Mouse (Mus musculus) layer of hippocampus, adult 11-12 months (tissue): ENCODE data around the gene Gm28043.
"Not testable (repeated sequence)": the region's sequence is repeated elsewhere in the genome, so short reads cannot be mapped to it uniquely, and the experiment has no call there.

Experiments
- DNase-seq: peaks from one replicate; pipeline ENCODE4 v3.0.0; 2022; ENCODE audit warnings: low spot score

Gene Gm28043

DNA sequence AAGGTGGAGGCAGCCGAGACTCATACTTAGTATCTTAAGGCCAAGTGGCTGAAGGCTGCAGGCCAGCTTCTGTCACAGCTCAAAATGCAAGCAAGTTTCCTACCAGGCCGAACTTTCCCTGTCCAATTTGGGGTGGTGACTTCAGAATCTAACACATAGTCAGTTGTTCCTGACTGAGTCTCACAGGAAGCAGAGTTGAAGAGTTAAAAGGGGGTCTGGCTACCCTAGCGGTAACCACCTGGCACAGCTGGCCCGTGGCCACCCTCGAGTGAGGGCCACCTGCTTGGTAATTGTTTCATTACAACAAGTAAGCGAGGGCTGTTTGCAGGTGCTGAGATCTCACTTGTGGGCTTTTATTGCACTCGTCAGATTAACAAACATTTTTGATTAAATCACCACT is 97.9 kb downstream of the Gm28043 start:
- DNase-seq, result no peak

DNA sequence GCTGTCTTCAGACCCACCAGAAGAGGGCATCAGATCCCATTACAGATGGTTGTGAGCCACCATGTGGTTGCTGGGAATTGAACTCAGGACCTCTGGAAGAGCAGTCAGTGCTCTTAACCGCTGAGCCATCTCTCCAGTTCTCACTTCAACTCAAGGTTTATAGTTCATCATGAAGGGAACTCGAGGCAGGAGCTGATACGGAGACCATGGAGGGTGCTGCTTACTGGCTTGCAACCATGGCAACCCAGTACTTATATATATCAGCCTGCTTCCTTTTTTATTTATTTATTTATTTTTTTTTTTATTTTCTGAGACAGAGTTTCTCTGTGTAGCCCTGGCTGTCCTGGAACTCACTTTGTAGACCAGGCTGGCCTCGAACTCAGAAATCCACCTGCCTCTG is 99.1 kb downstream of the Gm28043 start:
- not testable (repeated sequence) for DNase-seq

DNA sequence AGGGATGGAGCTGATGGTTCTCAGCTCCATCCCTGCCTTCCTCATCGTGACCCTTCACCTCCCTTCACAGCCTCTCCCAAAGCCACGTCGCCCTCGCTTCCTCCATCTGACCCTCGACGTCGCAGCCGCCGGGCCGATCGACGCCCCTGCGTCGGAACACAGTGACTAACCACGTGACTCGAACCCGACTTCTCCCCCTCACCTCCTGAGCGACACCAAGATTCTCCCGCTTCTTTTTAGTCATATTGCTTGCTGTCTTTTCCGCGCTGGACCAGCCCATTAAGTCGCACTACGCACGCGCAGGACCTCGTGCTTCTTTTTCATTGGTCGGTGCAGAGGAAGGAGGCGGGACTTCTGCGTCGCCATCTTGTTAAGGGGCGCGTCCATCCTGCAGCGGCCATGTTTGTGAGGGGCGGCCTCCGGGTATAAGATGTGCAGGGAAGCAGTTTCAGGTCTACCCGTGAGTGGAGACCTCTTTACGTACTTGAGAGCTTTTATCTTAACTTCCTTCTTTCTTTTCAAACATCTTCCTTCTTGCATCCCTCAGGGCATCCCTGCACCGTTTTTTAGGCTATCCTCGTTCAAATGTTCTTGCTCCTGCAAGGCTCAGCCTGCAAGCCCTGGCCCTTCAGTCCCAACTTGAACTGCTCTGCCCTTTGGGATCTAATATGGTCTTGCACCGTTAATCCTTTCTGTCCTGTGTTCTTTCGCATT is 102.2 kb downstream of the Gm28043 start, which contains the start of gene Ccdc167:
Gene Ccdc167 (minus strand): TSS at position 313 of the 714 bp plus-strand sequence.
- peak; percentile 98 for DNase-seq

DNA sequence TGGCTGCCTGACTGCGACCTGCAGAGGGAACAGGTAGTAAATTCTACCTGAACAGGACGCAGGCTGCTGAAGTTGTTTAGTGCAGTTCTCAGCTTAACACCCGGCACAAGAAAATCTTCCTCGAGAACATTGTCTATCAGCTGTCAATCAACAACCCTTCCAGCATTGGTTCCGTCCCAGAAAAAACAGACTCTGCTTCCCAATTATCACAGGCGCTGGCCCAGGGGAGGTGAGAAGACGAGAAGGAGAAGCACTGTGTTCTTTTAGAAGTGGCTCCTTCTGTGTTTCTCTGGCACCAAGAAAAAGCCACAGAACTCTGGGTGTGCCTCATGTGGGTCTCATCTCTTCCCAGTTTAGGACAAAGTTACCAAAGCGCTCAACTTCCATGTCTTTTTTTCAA is 104.0 kb downstream of the Gm28043 start:
- no peak for DNase-seq

DNA sequence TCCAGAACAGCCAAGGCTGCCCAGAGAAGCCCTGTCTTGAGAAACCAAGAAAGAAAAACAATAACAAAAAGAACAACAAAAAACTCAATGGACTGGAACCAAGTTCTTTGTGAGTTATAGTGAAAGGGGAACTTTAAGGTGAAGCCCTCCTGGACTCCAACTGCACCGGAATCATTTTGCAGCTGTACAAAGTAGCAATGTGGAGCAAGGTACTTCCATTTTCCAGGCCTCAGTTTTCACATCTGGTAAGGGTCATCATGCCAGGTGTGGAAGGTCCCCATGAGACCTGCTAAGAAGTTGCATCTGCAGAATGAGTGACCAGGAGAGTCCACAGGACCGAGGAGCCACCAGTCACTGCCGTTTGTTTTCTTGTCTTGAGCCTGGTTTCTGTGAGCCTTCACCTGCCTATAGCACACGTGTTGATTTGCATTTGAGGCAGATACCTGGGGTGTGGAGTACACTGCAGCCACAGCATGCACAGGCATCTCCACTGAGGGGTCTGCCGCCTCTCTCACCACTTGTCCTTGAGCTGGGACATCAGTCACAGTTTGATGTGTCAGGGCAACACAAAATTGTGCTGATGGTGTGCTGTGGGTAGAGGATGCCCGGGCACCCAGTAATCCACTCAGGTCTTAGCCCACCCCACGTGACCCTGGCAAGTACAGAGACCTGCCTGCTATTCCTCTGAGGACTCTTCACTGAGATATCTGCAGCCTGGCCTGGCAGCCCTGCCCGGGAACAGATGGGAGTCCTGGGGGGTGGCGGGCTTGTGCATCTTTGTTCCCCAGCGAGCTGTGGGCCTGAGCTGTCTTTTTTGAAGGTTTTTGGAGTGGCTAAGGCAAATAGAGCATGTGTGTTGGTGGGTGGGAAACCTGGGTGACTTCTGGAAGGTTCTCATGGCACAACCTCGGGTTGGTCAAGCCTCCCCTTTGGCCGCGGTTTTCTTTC is 105.2 kb downstream of the Gm28043 start:
- no peak for DNase-seq

DNA sequence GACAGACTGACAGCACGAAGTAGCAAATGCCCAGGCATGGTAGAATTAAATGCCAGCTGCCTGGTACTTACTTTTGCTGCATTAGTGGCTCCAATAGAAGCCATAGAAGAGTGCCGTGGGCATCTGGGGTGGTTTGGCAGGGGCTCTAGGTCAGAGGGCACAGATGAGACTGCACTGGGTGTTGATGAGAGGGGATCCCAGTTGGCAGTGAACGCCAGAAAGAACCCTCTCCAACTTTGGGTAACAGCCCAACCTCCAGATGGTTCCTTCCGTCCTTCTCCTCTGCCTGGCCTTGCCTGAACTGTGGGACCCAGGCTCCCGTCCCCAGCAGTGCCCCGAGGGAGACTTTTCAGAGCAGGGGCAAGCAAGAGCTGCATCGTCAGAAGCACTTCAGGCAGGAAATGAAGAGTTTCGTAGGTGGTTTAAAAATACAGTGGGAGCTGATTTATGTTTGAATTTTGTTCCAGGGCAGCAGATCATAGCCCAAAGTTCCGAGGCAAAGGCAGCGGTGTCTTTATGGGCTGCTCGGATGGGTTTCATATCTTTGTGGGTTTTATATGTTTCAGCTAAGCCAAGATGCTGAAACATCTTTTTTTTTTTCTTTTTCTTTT is 106.2 kb downstream of the Gm28043 start:
- DNase-seq, result no peak

DNA sequence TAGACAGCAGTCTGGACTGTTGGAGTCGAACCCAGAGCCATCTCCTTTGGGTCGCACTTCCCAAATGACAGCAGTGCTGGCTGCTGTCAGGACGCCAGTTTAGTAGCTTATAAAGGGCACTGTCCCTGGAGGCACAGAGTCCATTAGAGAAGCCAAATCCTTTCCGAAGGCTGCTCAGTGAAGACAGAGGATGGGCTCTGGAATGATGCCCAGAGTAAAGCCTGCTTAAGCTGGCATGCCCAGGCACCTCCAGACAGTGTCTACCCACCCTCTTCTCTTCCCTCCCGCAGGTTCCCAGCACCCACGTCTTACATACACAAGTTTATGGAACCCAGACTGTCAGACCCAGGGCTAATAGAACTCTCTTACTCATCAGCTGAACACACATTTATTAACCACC is 109.9 kb downstream of the Gm28043 start:
- DNase-seq, result no peak

DNA sequence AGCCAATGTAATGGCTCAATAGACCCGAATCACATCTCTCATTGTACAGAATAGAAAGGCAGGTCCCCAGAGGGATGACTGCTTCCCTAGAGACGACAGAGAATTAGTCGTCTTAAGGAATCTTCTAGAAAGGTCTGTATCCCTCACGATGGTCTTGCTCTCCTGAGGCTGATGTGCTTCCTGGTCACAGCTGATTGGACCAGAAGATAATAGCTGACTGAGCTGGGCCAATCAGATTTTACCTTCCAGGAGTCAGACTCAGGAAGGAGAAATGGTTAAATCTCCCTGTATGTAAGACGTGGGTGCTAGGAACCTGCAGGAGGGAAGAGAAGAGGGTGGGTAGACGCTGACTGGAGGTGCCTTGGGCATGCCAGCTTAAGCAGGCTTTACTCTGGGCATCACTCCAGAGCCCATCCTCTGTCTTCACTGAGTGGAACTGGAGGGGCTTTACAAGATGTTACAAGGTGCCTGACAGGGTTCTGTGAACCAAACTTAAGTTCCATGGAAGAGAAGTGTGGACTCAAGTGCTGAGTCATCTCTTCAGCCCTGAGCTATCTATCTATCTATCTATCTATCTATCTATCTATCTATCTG is 110.4 kb downstream of the Gm28043 start:
- no peak for DNase-seq

DNA sequence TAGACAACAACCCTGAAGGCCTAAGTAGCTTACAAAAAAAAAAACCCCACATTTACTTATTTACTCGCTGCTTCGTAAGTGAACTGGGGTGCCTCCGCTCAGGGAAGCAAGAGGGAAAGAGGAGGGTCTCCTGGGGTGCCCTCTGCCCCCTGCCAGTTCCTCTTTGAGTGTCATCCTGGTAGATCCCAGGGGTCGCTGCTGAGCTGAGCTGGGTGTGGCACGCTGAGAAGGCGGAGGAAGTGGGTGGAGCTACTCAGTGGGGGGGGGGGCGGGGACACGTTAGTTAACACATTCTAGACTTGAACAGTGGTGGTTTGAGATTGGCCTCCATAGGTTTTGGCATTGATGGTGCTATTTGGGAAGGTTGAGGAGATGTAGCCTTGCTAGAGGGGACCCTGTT is 113.4 kb downstream of the Gm28043 start:
- no peak for DNase-seq

DNA sequence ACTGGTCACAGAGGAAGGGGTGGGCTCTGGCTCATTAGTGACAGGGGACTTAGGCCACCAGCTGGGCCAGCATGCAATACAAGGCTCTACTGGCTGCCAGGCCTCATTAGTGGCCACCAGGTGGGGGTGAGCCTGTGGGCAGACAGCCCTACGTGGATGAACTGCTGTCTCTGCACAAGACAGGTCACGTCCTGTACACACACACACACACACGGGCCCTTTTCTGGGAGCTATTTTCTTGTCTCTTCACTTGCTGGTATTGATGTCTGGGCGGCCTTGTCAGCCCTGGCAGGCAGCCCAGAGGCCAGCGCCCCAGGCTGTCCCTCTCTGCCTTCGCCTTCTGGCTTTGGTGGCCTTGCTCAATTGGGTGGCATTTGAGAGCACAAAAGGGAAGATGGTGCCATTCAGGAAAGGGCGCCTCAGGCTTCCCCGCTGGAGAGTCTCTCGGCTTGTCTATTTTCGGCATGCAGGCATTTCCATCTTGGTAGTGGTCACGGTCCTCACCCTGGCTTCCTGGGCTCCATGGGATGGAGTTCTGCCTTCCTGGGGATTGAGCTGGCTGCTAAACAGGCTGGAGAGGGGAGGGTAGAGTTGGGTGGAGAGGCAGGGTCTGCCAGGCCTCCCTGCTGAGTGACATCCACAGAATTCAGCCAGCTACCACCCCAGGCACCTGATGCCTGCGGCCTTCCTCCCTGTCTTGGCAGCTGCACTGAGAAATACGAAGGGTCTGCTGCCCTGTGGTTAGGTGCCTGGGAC is 116.0 kb downstream of the Gm28043 start:
- DNase-seq, result no peak

DNA sequence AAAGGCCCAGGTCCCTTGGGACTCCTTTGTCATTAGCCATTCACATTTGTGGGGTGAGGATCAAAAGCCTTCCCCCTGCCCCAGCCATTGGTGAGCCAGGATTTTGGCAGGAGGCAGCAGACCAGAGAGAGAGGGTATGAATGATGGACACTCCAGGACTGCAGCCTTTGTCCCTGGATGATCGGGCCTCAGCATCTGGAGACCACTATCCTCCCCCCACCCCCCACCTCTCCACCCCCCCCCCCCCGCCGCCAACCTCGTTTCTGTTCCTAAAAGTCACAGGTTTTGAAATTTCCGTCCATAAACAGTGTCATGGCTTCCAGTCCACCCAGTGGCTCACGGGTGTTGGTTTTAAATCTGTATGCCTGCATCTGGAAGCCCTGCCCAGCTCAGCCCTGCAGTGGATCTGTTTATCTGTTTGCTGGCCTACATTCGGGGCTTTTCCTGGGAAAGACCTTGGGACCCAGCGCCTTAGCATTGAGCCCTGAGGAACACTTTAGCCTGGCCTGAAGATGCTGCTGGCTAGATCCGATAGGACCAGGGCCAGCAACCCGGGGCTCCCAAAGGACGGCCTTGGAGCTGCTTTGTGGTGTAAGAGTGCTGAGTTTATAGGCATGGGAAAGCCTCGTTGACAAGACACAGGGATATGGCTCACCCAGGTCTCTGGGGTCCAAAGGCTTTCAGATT is 116.7 kb downstream of the Gm28043 start:
- no peak for DNase-seq

DNA sequence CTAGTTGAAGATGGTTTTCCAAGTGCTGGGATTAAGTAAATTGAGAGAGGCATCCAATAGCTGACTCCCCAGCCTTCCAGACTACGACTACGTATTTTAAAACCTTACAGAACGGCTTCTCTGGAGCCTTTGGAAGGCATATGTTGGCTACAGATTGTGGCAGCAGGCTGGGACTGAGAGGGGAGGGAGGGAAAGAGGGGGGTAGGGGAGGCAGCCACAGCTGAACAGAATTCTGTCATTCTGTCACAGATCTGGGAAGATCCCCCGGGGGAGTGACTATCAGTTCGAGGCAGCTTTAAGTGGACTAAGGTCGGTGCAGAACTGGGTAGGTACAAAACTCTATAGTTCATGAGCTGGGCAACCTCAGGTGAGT is 117.3 kb downstream of the Gm28043 start:
- DNase-seq, result peak; percentile 58

DNA sequence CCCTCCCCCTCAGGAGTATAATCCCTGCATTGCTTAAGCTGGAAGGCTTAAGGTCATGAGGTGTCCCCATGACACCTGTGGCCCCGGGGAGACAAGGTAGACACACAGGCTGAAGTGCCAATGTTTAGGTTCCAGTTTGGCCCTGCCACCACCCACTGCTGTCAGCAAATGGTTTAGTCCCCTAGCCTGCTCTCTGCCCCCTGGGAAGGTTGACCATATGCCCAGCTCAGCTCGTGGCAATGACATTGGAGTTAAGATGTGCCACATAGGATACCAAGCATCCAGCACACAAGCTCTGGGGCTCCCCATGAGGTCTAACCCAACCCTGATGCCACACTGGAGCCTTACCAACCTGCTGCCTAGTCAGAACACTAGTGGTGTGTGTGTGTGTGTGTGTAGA is 117.8 kb downstream of the Gm28043 start:
- no peak for DNase-seq

DNA sequence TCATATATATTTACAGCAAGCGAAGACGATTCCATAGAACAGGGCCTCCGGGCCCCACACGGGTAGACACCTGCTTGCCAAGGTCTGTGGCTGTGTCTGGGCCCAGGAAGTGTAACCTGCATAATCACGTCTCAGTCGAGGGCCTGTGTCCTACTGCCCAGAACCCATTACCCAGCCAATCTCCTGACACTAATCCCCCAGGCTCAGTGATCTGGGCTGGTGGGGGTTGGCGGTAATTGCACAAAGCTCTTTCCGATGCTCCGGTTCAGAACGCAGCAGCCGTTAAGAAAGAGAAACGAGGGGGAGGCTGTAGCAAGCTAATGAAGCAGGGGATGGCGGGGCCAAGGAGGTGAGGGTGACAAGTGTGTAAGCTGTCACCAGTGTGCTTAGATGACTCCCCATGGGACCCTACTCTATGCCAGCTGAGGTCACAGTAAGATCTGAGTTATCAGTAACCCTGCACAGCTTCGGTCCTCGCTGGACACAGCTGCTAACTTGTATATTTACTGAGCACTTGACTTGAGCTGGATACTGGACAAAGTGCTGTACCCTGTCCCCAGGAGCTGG is 121.9 kb downstream of the Gm28043 start:
- DNase-seq, result no peak

DNA sequence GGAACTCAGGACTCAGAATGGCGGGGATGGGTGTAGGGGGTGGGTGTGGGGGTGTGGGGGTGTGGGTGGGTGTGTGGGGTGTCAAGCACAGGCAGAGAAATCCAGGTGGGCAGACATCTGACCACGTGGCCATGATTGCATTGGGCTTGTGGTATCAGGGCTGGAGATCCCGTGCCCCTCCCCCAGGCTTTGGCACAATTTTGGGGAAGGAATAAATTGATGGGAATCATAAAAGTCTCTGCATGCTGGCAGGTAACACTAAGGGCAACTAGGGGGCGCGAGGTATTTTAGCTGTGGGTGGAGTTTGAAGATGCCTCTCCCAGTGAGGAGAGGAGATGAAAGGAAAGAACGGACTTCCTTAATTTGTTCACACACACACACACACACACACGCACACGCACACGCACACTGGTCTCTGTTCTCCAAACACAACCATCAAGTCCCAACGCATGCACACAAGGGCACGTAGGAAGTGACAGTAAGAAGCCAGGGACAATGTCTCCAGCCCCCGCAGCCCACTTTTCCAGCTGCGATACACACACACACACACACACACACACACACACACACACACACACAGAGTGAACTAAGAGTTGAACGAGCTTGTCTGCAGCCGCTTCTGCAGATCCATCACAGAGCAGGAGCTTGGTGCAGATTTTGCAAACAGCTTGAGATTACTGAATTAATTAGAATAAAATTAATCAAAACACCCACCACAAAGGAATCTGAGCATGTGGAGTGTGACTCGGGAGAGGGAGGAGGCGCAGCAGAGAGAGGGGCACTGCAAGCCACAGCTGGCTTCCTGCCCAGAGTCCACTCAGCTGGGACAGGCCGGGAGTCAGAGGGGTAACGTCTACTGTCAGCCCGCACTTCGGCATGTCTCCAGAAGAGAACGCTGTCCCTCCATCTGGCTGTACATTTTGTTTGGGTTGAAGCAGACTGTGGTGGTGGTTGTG is 123.5 kb downstream of the Gm28043 start:
- peak; percentile 63 for DNase-seq

DNA sequence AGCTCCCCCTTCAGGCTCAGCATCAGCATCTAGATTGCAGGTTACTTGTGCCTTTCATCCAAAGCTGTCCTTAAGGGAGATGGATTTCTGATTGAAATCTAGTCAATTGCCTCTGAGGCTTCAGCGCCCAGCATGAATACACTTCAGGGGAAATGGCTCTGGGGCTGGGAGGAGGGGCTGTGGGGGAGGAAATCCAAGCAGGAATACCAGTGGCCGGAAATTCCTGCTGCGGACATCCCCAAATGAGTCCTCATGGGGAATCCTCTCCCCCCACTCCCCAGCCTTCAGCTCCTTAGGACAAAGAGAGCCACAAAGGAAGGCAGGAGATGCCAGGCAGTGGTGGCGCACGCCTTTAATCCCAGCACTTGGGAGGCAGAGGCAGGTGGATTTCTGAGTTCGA is 132.8 kb downstream of the Gm28043 start:
- DNase-seq, result no peak
